Mouse (Mus musculus) megakaryocyte progenitor cell, adult 5-6 weeks (primary cell): ENCODE measurements at regions not wholly inside any gene's neighbourhood (a gene's known extent, or its start where the extent isn't known, plus 50 kb on each side); places are given as distances from the start of the nearest gene placed in this dataset.

Experiments used
- ATAC-seq: replicated peaks from 2 replicates; pipeline ENCODE4 v1.8.0; 2016; ENCODE audit warnings: mild to moderate bottlenecking, moderate TSS enrichment, inconsistent platforms; ENCODE audit not compliant: poor library complexity

GRCm38 (mm10) chr8:126693642-126694041 is 99.9 kb upstream of the Irf2bp2 start:
- peak; percentile 59 for ATAC-seq

- ATAC-seq, result no peak
Measured at GRCm38 (mm10) chr8:126692711-126693110, 98.9 kb upstream of the Irf2bp2 start.

GRCm38 (mm10) chr8:126692263-126692662 is 98.5 kb upstream of the Irf2bp2 start:
- ATAC-seq, result no peak

DNA sequence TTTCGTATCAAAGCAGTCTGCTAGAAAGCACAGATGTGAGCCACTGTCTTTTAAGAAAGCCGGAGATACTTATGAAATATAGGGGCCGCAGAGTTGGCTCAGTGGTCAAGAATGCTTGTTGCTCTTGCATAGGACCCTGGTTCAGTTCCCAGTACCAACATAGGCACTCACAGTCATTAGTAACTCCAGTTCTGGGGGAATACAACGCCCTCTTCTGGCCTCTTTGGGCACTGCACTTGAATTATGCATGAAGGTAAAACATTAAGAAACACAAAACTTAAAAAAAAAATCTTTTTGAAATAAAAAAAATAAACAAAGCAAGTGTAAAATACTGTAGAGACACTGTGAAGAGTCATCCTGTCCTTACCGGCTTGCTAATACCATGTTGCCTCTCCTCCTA is 94.7 kb upstream of the Irf2bp2 start:
- ATAC-seq, result no peak

DNA sequence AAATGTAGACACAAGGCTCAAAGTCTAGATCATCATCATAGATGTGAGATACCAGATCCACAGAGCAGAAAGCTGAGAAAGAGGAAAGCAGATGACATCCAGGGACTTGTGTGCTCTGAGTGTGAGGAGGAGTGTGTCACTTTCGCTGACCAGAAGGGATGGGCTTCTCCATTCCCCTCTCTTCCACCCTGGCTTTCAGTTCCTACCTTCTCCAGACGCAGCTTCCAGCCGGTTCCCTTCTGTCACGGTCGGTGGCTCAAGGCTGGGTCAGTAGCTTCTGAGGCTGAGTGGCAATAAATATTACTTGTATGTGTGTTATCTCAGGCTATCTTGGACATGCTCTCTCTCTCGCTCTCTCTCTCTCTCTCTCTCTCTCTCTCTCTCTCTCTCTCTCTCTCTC is 94.2 kb upstream of the Irf2bp2 start:
- peak; percentile 30; the same call in 1 of the 2 replicates for ATAC-seq

GRCm38 (mm10) chr8:126686827-126687226 is 93.0 kb upstream of the Irf2bp2 start:
- ATAC-seq, result no peak

- no peak for ATAC-seq
Measured at GRCm38 (mm10) chr8:126685365-126685764, 91.6 kb upstream of the Irf2bp2 start.

GRCm38 (mm10) chr8:126683950-126684349 is 90.2 kb upstream of the Irf2bp2 start:
- peak; percentile 78 for ATAC-seq

DNA sequence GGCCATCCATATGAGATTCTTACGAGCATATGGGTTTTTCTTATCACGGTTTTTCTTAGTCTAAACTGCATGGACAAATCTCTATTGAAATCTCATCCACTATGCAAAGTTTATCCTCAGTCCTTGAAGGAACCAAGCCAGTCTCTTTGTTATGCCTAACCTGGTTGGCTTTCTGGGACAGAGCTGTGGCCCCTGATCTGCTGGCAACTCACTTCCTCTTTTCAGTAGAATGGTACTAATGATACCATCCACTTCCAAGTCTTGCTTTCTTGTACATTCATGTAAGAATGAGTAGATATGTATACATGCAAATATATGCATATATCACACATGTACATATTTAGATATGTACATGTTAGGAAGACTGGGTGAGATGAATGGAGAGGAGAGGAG is 89.8 kb upstream of the Irf2bp2 start:
- peak; percentile 65 for ATAC-seq

- peak; percentile 11; the same call in 1 of the 2 replicates for ATAC-seq
Measured at GRCm38 (mm10) chr8:126682817-126683554, 89.2 kb upstream of the Irf2bp2 start.

GRCm38 (mm10) chr8:126681948-126682651 is 88.3 kb upstream of the Irf2bp2 start:
- no peak for ATAC-seq

DNA sequence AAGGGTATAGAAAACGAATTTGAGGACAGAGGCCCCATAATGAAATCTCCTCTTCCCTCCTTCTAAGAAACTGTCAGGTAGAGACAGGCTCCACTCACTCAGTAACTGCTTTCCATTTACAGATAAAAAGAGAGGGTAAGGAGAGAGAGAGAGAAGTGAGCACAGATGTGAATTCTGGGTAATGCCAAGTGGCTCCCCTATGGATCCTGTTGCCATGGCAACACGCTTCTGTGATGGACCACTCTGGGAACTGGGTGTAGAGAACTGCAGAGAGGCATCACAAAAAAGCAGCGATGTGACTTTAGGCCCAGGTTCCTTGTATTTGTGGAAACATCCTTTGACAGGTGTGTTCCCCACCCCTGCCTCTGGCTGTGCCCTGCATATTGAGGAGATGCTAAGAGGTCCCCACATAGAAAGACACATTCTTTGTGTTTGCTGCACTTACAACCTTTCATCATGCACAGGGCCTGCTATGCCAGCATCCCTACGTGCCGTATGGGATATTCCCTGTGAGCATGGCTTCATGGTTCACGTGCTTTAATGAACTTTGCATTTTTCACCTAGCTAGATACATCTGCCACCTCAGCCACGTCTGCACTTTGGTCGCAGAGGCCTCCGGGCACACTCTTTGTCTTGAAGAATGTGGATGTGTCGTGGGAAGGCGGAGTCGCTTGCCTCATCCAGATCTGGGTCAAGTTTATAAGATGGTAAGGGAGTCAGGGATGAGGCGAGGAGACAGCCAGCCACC is 84.4 kb upstream of the Irf2bp2 start:
- no peak for ATAC-seq

GRCm38 (mm10) chr8:126675153-126675552 is 81.4 kb upstream of the Irf2bp2 start:
- ATAC-seq, result no peak

GRCm38 (mm10) chr8:126673038-126673740 is 79.4 kb upstream of the Irf2bp2 start:
- ATAC-seq, result no peak

- no peak for ATAC-seq
Measured at GRCm38 (mm10) chr8:126671594-126671993, 77.8 kb upstream of the Irf2bp2 start.

GRCm38 (mm10) chr8:126669919-126670318 is 76.1 kb upstream of the Irf2bp2 start:
- no peak for ATAC-seq

- no peak for ATAC-seq
Measured at GRCm38 (mm10) chr8:126669154-126669553, 75.4 kb upstream of the Irf2bp2 start.

DNA sequence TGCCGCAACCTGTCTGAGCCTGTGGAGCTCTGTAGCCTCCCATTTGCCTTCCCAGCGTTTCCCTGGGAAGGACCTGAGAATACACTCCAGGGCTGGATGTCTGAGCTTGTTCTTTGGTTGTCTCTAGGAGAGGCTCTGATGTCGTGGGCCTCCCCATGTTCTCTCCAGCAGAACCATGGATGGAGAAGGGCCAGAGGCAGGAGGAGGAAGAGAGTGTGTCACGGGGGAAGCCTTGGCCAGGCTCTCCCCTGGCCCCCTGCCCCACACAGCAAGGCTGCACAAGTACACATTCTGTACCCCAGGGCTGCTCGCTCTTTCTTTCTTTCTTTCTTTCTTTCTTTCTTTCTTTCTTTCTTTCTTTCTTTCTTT is 74.9 kb upstream of the Irf2bp2 start:
- ATAC-seq, result no peak

DNA sequence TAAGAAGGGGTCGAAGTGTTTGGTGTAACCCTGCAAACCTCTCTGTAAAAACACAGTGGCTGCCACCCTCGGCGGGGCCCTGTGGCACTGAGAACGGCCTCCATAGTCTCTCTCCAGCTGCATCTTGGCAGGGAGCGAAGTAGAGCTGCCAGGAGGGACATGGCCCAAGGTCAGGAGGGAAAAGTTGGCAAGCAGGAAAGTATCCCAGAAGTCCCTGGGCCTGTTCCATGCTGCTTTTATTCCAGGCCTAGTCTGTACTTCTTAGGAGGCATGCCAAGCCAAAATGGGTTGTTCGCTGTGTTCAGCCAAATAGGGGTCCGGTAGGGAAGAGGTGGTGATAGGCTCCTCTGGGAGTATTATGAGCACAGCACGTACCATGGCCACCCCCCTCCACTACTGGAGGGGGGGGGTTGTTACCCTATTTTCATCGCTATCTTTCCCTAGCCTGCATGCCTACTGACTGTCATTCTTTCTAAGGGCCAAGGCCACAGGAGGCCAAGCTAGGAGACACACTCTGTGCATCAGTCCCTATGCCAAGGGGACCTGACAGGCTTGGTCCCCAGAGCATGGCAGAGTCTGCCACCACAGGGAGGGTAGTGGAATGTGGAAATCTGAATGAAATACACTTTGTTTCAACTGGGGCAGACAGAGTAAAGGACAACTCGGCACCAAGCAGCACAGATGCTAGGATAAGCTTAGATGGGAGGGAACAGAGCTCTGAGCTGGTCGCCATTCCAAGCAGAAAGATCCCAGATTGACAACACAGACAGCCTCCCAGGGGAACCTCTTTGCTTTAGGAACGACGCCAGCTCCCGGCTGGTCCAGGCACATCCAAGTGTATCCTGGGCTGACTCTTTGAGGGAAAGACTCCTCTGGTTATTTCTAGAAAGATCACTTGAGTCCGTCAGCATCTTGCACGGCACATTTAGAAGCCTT is 74.2 kb upstream of the Irf2bp2 start:
- no peak for ATAC-seq

GRCm38 (mm10) chr8:126667086-126667720 is 73.4 kb upstream of the Irf2bp2 start:
- ATAC-seq, result no peak
